Mouse (Mus musculus) MEL (cell line): ENCODE measurements around the gene Enox1. TPM values are rescaled to one million over a fixed set of nuclear protein-coding genes. Genes with fewer than 3 reads are reported as not detected.

Experiments
- DNase-seq: peaks from one replicate; pipeline ENCODE4 v3.0.0; 2011; ENCODE audit warnings: low read depth, low spot score
- H3K27ac ChIP-seq: 2 replicates; pipeline ENCODE4 v1.5.1; 2012; ENCODE audit warnings: low read depth, mild to moderate bottlenecking, control low read depth, low read length, moderate library complexity; ENCODE audit not compliant: control insufficient read depth
- H3K27me3 ChIP-seq, 2 experiments: fragments of 150-350 bp in 1 of 2; sonication (generic) in 1 of 2; 2 replicates each; pipeline ENCODE4 v1.6.1; 2012; ENCODE audit warnings: low read length in 2 of 2, mild to moderate bottlenecking in 2 of 2, improper control_type of control experiment in 1 of 2, moderate library complexity in 1 of 2; ENCODE audit not compliant: insufficient read depth in 2 of 2, control insufficient read depth in 1 of 2
- H3K36me3 ChIP-seq, 2 experiments: 2 replicates each; pipeline ENCODE4 v1.6.1; 2012 to 2014; ENCODE audit warnings: low read length in 2 of 2, improper control_type of control experiment in 1 of 2, inconsistent platforms in 1 of 2, mild to moderate bottlenecking in 1 of 2; ENCODE audit not compliant: insufficient read depth in 2 of 2, control insufficient read depth in 1 of 2
- H3K4me1 ChIP-seq, 2 experiments: fragments of 150-350 bp in 1 of 2; sonication (generic) in 1 of 2; 2 replicates each; pipeline ENCODE4 v1.6.1; 2012; ENCODE audit warnings: low read length in 2 of 2, improper control_type of control experiment in 1 of 2, mild to moderate bottlenecking in 1 of 2; ENCODE audit not compliant: insufficient read depth in 2 of 2, control insufficient read depth in 1 of 2
- H3K4me3 ChIP-seq, 2 experiments: fragments of 150-350 bp in 1 of 2; sonication (generic) in 1 of 2; 2 replicates each; pipeline ENCODE4 v1.5.1; 2012; ENCODE audit warnings: low read depth in 2 of 2, low read length in 2 of 2, mild to moderate bottlenecking in 2 of 2, moderate library complexity in 2 of 2, control low read depth in 1 of 2, improper control_type of control experiment in 1 of 2; ENCODE audit not compliant: control insufficient read depth in 1 of 2, insufficient read depth in 1 of 2
- H3K79me2 ChIP-seq: 2 replicates; pipeline ENCODE4 v1.6.1; 2012; ENCODE audit warnings: mild to moderate bottlenecking, low read length, moderate library complexity; ENCODE audit not compliant: control insufficient read depth, poor library complexity, insufficient read depth
- H3K9ac ChIP-seq: 2 replicates; pipeline ENCODE4 v1.6.1; 2012; ENCODE audit warnings: low read depth, mild to moderate bottlenecking, control low read depth, low read length, moderate library complexity; ENCODE audit not compliant: control insufficient read depth, poor library complexity, severe bottlenecking
- H3K9me3 ChIP-seq: fragments of 150-350 bp; sonication (generic); replicated peaks from 2 replicates; pipeline ENCODE4 v1.6.1; 2012; ENCODE audit warnings: mild to moderate bottlenecking, low read length, improper control_type of control experiment, moderate library complexity; ENCODE audit not compliant: insufficient read depth
- CHD1 ChIP-seq: IDR thresholded peaks from 2 replicates; pipeline ENCODE4 v1.6.1; 2012; ENCODE audit warnings: low read depth, mild to moderate bottlenecking, inconsistent platforms, low read length, improper control_type of control experiment
- CHD2 ChIP-seq: IDR thresholded peaks from 2 replicates; pipeline ENCODE4 v1.6.1; 2011; ENCODE audit warnings: low read length, improper control_type of control experiment
- E2F4 ChIP-seq: IDR thresholded peaks from 2 replicates; pipeline ENCODE4 v1.6.1; 2011; ENCODE audit warnings: low read depth, low read length, improper control_type of control experiment, borderline replicate concordance
- ELF1 ChIP-seq: IDR thresholded peaks from 2 replicates; pipeline ENCODE4 v1.6.1; 2014; ENCODE audit warnings: low read depth, mild to moderate bottlenecking, inconsistent platforms, low read length, improper control_type of control experiment, moderate library complexity
- EP300 ChIP-seq, 2 experiments: IDR thresholded peaks; 2 replicates each; pipeline ENCODE4 v1.6.1; 2011; ENCODE audit warnings: improper control_type of control experiment in 2 of 2, low read length in 2 of 2, low read depth in 1 of 2, mild to moderate bottlenecking in 1 of 2
- ETS1 ChIP-seq: IDR thresholded peaks from 2 replicates; pipeline ENCODE4 v1.6.1; 2012; ENCODE audit warnings: low read depth, mild to moderate bottlenecking, inconsistent platforms, low read length, improper control_type of control experiment, moderate library complexity
- GABPA ChIP-seq: IDR thresholded peaks from 2 replicates; pipeline ENCODE4 v1.6.1; 2012; ENCODE audit warnings: low read depth, mild to moderate bottlenecking, inconsistent platforms, low read length, improper control_type of control experiment, moderate library complexity
- HCFC1 ChIP-seq: IDR thresholded peaks from 2 replicates; pipeline ENCODE4 v1.6.1; 2012; ENCODE audit warnings: low read depth, mild to moderate bottlenecking, inconsistent platforms, low read length, improper control_type of control experiment, moderate library complexity
- MAZ ChIP-seq: IDR thresholded peaks from 2 replicates; pipeline ENCODE4 v1.6.1; 2012; ENCODE audit warnings: low read depth, mild to moderate bottlenecking, inconsistent platforms, low read length, improper control_type of control experiment
- MEF2A ChIP-seq: IDR thresholded peaks from 2 replicates; pipeline ENCODE4 v1.6.1; 2014; ENCODE audit warnings: low read depth, mild to moderate bottlenecking, inconsistent platforms, low read length, improper control_type of control experiment; ENCODE audit not compliant: poor library complexity, insufficient replicate concordance, severe bottlenecking; ENCODE audit errors: extremely low read depth
- MYB ChIP-seq: IDR thresholded peaks from 2 replicates; pipeline ENCODE4 v1.6.1; 2011; ENCODE audit warnings: mild to moderate bottlenecking, low read depth, low read length, improper control_type of control experiment
- MYC ChIP-seq: IDR thresholded peaks from 2 replicates; pipeline ENCODE4 v1.6.1; 2011; ENCODE audit warnings: low read depth, mild to moderate bottlenecking, low read length, improper control_type of control experiment, moderate library complexity
- NELFE ChIP-seq: IDR thresholded peaks from 2 replicates; pipeline ENCODE4 v1.6.1; 2011; ENCODE audit warnings: low read depth, low read length, improper control_type of control experiment
- NRF1 ChIP-seq: IDR thresholded peaks from 2 replicates; pipeline ENCODE4 v1.6.1; 2014; ENCODE audit warnings: low read depth, mild to moderate bottlenecking, inconsistent platforms, low read length, improper control_type of control experiment, moderate library complexity; ENCODE audit not compliant: poor library complexity, insufficient read depth, severe bottlenecking
- POLR2AphosphoS5 ChIP-seq: IDR thresholded peaks from 2 replicates; pipeline ENCODE4 v1.6.1; 2012; ENCODE audit warnings: low read depth, borderline replicate concordance, mild to moderate bottlenecking, inconsistent platforms, low read length, moderate library complexity, mixed read lengths
- RAD21 ChIP-seq: IDR thresholded peaks from 2 replicates; pipeline ENCODE4 v1.6.1; 2011; ENCODE audit warnings: mild to moderate bottlenecking, low read depth, low read length, improper control_type of control experiment
- SIN3A ChIP-seq: IDR thresholded peaks from 2 replicates; pipeline ENCODE4 v1.6.1; 2012; ENCODE audit warnings: low read length, improper control_type of control experiment, inconsistent platforms
- SMC3 ChIP-seq: IDR thresholded peaks from 2 replicates; pipeline ENCODE4 v1.6.1; 2011; ENCODE audit warnings: low read depth, low read length, improper control_type of control experiment
- UBTF ChIP-seq: IDR thresholded peaks from 2 replicates; pipeline ENCODE4 v1.6.1; 2012; ENCODE audit warnings: low read depth, mild to moderate bottlenecking, inconsistent platforms, low read length, improper control_type of control experiment, moderate library complexity, borderline replicate concordance; ENCODE audit not compliant: insufficient read depth
- USF1 ChIP-seq: IDR thresholded peaks from 2 replicates; pipeline ENCODE4 v1.6.1; 2014; ENCODE audit warnings: low read depth, mild to moderate bottlenecking, inconsistent platforms, low read length, improper control_type of control experiment, moderate library complexity
- USF2 ChIP-seq, 2 experiments: IDR thresholded peaks; 2 replicates each; pipeline ENCODE4 v1.6.1; 2011 to 2012; ENCODE audit warnings: improper control_type of control experiment in 2 of 2, low read length in 2 of 2, borderline replicate concordance in 1 of 2, inconsistent platforms in 1 of 2, low read depth in 1 of 2, mild to moderate bottlenecking in 1 of 2; ENCODE audit not compliant: insufficient read depth in 1 of 2
- ZKSCAN1 ChIP-seq: IDR thresholded peaks from 2 replicates; pipeline ENCODE4 v1.6.1; 2012; ENCODE audit warnings: low read depth, mild to moderate bottlenecking, inconsistent platforms, low read length, improper control_type of control experiment, moderate library complexity
- ZMIZ1 ChIP-seq: IDR thresholded peaks from 2 replicates; pipeline ENCODE4 v1.6.1; 2012; ENCODE audit warnings: low read depth, mild to moderate bottlenecking, inconsistent platforms, low read length, improper control_type of control experiment, moderate library complexity
- polyA plus RNA-seq, 2 experiments: library from polyadenylated mRNA; stranded (reverse) in 1 of 2; unstranded in 1 of 2; fragments of >175 nt in 1 of 2; fragments of >200 nt in 1 of 2; gene quantifications; 2 replicates each; pipeline versions ENCODE4 v1.2.1 to v1.2.4; 2012; ENCODE audit warnings: low replicate concordance in 2 of 2, low read depth in 1 of 2; ENCODE audit not compliant: insufficient read length in 2 of 2, insufficient read depth in 1 of 2, missing spikeins in 1 of 2
- total RNA-seq: library from RNA; depleted of rRNA; stranded (reverse); fragments of 300-350 nt; gene quantifications from 2 replicates; pipeline ENCODE4 v1.2.3, GENCODE M21; 2012

Gene Enox1
- total and polyA plus RNA-seq, 3 experiments: not detected

- no peaks in the 10 kb centered on the region for H3K9me3 ChIP-seq
- no peaks in the 10 kb centered on the region for H3K27me3 ChIP-seq
- no peak overlapping the region for H3K9ac ChIP-seq
- no peaks in the 10 kb centered on the region for H3K79me2 ChIP-seq
- H3K4me1 ChIP-seq: no peaks in the 10 kb centered on the region
- DNase-seq: no peak
- TF ChIP-seq MYC (no peak), ETS1 (no peak), USF1 (no peak), UBTF (no peak), CHD1 (no peak), USF2 (IDR thresholded peaks at IDR 0.05; ENCODE audit: borderline replicate concordance in 1 of 2, insufficient read depth in 1 of 2, low read depth in 1 of 2, low read length in 2 of 2) (no peak), HCFC1 (no peak), GABPA (no peak), NELFE (no peak), CHD2 (no peak), ZMIZ1 (no peak), SMC3 (no peak), MYB (no peak), POLR2AphosphoS5 (no peak), NRF1 (no peak), SIN3A (no peak), ELF1 (no peak), ZKSCAN1 (no peak)
- H3K4me3 ChIP-seq: no peak overlapping the region
- H3K27ac ChIP-seq: no peak overlapping the region
- H3K36me3 ChIP-seq: no peaks in the 10 kb centered on the region
Observed at GRCm38 (mm10) chr14:77615201-77615600, 458.6 kb downstream of the Enox1 start.

GRCm38 (mm10) chr14:77617250-77617649, 460.7 kb downstream of the Enox1 start:
- no peak overlapping the region for H3K27ac ChIP-seq
- no peak overlapping the region for H3K9ac ChIP-seq
- H3K4me3 ChIP-seq: no peak overlapping the region
- TF ChIP-seq MAZ: no peak
- no peak for TF ChIP-seq RAD21
- TF ChIP-seq EP300 (IDR thresholded peaks at IDR 0.05; ENCODE audit: low read depth in 1 of 2, low read length in 2 of 2): no peak
- TF ChIP-seq MEF2A: no peak
- no peak for TF ChIP-seq UBTF
- TF ChIP-seq MYB: no peak
- TF ChIP-seq E2F4: no peak
- no peak for TF ChIP-seq NELFE
- TF ChIP-seq, all 39 proteins: peak for 0
- Histone ChIP-seq H3K36me3 (no peaks in the 10 kb centered on the region), H3K27me3 (no peaks in the 10 kb centered on the region), H3K4me1 (no peaks in the 10 kb centered on the region), H3K79me2 (no peaks in the 10 kb centered on the region), H3K9me3 (no peaks in the 10 kb centered on the region)
- no peak for DNase-seq
